Mouse (Mus musculus) embryonic fibroblast, embryonic 13.5 days (primary cell): ENCODE measurements at regions not wholly inside any gene's neighbourhood (a gene's known extent, or its start where the extent isn't known, plus 50 kb on each side); places are given as distances from the start of the nearest gene placed in this dataset.

Source experiments
- CTCF ChIP-seq: IDR thresholded peaks from 2 replicates; pipeline ENCODE4 v1.5.1; 2011; ENCODE audit warnings: mild to moderate bottlenecking, control low read depth, low read length, moderate library complexity, borderline replicate concordance; ENCODE audit not compliant: insufficient read depth
- POLR2A ChIP-seq: IDR thresholded peaks from 2 replicates; pipeline ENCODE4 v1.6.1; 2011; ENCODE audit warnings: low read depth, mild to moderate bottlenecking, control low read depth, low read length, moderate library complexity

DNA sequence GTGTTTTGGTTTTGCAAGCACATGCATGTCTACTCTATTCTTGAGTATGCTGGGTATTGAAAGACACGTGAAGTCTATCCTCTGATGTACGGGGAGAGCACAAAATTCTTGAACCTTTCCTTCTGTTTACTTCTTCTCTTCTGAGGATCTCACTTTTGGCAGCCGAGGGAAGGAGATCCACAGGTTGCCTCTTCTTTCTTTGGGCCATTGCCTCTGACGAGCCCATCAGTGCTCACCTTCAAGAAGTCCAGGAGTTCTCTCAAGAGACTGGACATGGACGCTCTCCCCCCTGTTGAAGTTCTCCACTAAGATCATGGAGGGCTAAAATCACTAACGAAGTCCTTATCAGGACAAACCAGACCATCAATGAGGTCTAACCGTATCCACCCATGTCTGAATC is 318.8 kb downstream of the Cd83 start:
- no peak for TF ChIP-seq POLR2A
- no peak for TF ChIP-seq CTCF
